Mouse (Mus musculus) large intestine, adult 2 months (tissue): ENCODE measurements around the gene Tmprss9. TPM values are rescaled to one million over a fixed set of nuclear protein-coding genes. Genes with fewer than 3 reads are reported as not detected.

Experiments
- DNase-seq: peaks from one replicate; pipeline ENCODE4 v3.0.0-alpha.2; 2012; ENCODE audit warnings: low read depth, low spot score
- WGBS: fragments of 180-500 bp; shearing (Covaris S2); methylation state at CpG from one replicate; pipeline ENCODE4 v1.1.7; 2018; 5-methylcytosine and 5-hydroxymethylcytosine counted together
- polyA plus RNA-seq: library from polyadenylated mRNA; depleted of rRNA; stranded (reverse); fragments of >200 nt; gene quantifications from 2 replicates; pipeline ENCODE4 v1.2.3, GENCODE M21; 2012

Gene Tmprss9
- polyA plus RNA-seq, 1 experiment: 0.21 TPM

GRCm38 (mm10) chr10:80932700-80933420 lies 61.2 kb downstream of the Tmprss9 start:
- DNase-seq: no peak
- 7% methylated on average over 17 of the region's 17 CpGs for WGBS

DNA sequence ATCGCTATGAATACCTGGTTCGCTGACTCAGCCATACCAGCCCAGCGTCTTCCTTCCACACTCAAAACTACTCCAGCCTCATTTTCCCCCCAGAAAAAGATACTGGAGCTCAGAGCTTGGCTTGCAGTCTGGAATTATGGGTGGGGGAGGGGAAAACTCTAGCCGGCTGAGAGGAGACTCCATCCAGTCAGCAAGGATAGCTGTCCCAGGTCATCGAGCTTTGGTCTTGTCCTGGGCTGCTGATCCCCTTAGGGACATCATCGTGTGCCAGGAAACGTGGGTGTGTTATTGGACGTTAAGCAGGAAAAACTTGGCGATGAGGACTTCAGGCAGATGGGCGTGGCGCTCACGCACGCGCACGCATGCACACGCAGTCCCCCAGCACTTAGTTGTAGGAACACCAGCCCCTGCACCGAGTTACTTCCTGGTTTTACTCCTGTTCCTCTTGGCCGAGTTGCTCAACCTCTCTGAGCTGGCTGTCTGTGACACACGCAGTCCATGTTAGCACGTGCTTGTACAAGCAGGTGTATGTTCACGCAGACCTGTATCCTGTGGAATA lies 61.9 kb downstream of the Tmprss9 start:
- DNase-seq: no peak
- WGBS: 2% methylated on average over 21 of the region's 21 CpGs

- WGBS: 68% methylated on average over 14 of the region's 14 CpGs
Observed at GRCm38 (mm10) chr10:80934136-80934985, 62.7 kb downstream of the Tmprss9 start.

GRCm38 (mm10) chr10:80935241-80935640 lies 63.6 kb downstream of the Tmprss9 start:
- 52% methylated on average over 3 of the region's 3 CpGs for WGBS
- no peak for DNase-seq

More at GRCm38 (mm10) chr10:80934136-80934985, 62.7 kb downstream of the Tmprss9 start:
- DNase-seq: no peak

- 25% methylated on average over 17 of the region's 17 CpGs for WGBS
- DNase-seq: no peak
Observed at GRCm38 (mm10) chr10:80935698-80936097, 64.0 kb downstream of the Tmprss9 start.

DNA sequence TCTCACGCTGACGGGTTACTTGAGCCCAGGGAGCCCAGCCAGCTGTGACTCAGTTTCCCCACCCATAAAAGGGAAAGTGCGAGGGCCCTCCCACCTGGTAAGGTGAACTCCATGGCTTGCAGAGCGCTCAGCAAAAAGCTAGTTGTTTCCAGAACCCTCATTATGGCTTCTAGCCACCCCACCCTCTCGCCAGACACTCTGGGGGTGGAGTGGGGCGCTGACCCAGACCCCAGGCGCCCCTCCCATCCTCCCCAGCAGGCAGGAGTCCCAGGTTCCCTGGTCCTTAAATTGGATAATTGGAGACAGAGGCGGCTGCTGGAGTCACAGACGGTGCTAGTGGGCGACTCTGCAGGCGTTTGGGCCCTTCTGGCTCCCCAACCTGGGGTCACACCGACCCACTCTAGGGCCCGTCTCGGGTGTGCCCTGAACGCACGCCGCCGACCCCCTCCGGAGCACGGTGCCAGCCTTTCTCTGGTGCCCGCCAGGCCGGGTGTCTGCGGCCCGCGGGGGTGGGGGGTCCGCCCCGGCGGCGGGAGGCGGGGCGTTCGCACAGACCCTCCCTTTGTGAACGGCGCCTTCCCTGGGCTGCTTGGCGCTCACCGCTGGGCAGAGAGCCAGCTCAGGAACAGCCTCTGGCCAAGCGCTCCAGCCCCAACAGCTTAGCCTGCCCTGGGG lies 64.6 kb downstream of the Tmprss9 start:
- no peak for DNase-seq
- 3% methylated on average over 37 of the region's 37 CpGs for WGBS

- WGBS: 17% methylated on average over 6 of the region's 6 CpGs
- DNase-seq: no peak
Observed at GRCm38 (mm10) chr10:80936810-80937164, 65.1 kb downstream of the Tmprss9 start.

DNA sequence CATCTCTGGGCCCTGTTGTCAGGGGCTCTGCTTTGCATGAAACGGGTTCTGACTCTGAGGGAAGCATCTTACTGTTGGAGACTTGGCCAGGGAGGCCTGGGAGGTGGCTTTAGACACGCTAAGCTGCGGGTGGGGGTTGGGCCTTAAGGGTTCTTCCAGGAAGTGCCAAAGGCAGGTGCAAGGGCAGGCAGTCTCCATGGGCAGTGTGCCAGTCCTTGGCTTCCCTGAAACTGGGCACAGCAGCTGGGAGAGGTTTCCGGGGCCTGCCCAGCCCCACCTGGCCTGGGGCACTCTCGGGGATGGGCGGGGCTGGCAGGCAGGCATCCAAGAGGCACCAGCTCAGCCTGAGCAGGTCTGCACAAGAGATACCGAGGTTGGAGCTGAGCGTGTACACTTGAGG lies 66.0 kb downstream of the Tmprss9 start:
- WGBS: 18% methylated on average over 8 of the region's 8 CpGs
- no peak for DNase-seq

DNA sequence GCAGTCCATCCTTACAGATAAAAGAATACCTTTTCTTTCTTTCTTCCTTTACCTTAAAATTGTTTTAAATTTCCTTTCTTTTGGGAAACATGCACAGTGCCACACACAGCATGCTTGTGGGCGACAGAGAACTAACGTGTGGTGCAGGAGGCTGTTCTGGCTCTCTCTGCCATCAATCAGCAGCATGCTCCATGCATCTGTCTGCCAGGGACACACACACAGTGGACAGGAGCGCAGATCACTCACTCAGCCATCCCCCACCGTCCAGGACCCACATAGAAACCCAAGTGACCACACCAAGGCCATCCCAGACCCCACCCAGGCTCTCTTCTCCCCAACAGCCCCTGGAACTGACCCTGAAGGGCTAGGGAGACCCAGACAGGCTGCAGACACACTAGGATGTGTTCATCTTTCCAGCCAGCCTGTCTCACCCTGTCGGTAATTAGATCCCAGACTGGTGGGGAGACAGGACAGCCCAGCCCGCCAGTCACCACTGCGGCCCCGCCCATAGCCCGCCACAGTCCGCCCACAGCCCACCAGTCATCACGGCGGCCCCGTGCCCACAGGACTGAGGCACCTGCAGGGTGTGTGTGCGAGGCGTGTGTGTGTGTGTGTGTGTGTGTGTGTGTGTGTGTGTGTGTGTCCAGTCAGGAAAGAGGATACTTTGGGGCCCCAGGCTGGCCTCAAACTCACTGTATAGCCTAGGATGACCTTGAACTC lies 67.3 kb downstream of the Tmprss9 start:
- no peak for DNase-seq
- 19% methylated on average over 15 of the region's 15 CpGs for WGBS

GRCm38 (mm10) chr10:80939671-80940070 lies 68.0 kb downstream of the Tmprss9 start:
- 1% methylated on average over 28 of the region's 28 CpGs for WGBS

GRCm38 (mm10) chr10:80940320-80940987 lies 68.8 kb downstream of the Tmprss9 start:
- DNase-seq: no peak
- 17% methylated on average over 8 of the region's 8 CpGs for WGBS

More at GRCm38 (mm10) chr10:80939671-80940070, 68.0 kb downstream of the Tmprss9 start:
- DNase-seq: no peak

GRCm38 (mm10) chr10:80940988-80941347 lies 69.3 kb downstream of the Tmprss9 start:
- no peak for DNase-seq
- 48% methylated on average over 2 of the region's 2 CpGs for WGBS

- WGBS: 74% methylated on average over 8 of the region's 8 CpGs
- no peak for DNase-seq
Observed at GRCm38 (mm10) chr10:80942919-80943318, 71.3 kb downstream of the Tmprss9 start.

GRCm38 (mm10) chr10:80943701-80944100 lies 72.1 kb downstream of the Tmprss9 start:
- no peak for DNase-seq
- whole genome bisulfite sequencing: 57% methylated on average over 9 of the region's 9 CpGs

DNA sequence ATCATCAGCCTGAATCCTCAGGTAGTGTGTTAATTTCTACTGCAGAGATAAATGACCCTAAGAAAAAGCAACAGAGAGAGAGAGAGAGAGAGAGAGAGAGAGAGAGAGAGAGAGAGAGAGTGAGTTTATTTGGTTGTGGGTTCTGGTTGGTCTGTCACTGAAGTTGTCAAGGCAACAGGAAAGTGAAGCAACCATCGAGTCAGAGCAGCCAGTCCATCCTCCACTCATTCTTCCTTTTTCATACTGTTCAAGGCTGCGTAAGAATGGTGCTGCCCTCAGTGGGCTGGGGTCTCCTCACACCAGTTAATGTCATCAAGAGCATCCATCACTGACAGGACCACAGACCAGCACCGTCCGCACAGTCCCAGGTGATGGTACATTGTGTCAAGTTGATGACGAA lies 72.6 kb downstream of the Tmprss9 start:
- DNase-seq: no peak
- 87% methylated on average over 5 of the region's 5 CpGs for WGBS

DNA sequence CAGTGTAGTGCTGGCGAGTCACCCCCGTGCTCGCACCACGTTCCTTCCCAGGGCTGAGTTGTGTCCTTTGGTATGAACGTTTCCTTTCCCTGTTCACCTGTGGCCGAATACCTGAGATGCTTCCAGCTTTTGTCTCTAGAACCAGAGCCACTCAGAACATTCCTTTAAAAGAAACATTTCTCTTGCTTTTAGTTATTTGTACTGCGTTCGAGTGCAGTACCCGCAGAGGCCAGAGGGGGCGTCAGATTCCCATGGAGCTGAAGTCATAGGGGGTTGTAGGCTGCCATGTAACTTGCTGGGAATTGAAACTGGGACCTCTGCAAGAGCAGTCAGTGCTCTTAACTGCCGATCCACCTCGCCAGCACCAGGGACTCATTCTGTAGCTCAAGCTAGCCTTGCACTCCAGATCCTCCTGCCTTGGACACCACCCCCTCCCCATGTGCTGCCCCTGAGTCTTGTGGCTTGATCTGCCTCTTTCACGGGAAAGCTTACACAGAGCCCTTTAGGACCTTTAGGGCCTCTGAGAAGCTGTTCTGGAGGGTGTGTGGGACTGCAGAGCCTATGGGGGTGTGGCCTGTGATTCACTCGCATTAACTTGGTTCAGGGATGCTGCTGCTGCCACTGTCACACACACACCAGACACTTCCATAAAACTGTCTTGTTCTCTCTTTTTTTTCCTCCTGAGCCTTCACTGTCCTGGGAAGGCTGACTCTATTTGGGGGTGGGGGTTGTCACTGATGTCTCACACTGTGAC lies 75.2 kb downstream of the Tmprss9 start:
- WGBS: 67% methylated on average over 14 of the region's 14 CpGs

DNA sequence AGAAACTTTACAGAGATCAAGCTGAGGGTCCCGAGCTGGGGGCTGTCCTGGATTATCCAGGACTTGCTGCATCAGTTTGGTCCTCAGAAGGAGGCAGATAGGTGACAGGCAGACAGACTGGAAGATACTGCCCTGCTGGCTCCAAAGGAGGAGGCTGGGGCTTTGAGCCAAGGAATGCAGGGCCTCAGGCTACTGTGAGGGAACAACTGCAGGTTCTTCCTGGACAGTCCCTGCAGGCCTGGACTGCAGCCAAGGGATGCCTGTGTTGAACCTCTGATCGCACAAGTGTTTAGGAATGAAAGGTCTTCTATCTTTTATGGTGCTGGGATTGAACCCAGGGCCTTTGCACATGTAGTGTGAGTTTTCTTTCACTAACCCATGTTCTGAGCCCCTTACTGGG lies 76.2 kb downstream of the Tmprss9 start:
- DNase-seq: no peak
- 20% methylated on average over 2 of the region's 2 CpGs for WGBS

More for the DNA sequence above, 75.2 kb downstream of the Tmprss9 start:
- no peak for DNase-seq

GRCm38 (mm10) chr10:80948570-80948969 lies 76.9 kb downstream of the Tmprss9 start:
- WGBS: 5% methylated on average over 6 of the region's 6 CpGs

More at GRCm38 (mm10) chr10:80948570-80948969, 76.9 kb downstream of the Tmprss9 start:
- no peak for DNase-seq
